Mouse (Mus musculus) forebrain, embryonic 12.5 days (tissue): Measurements from ENCODE around the gene Olfr201. TPM values are rescaled to one million over a fixed set of nuclear protein-coding genes. Genes with fewer than 3 reads are reported as not detected.

ENCODE experiments used
- polyA plus RNA-seq: library from polyadenylated mRNA; unstranded; fragments of >200 nt; fragmentation: Nextera tagmentation; extraction: Ambion mirVana; gene quantifications from 2 replicates; pipeline ENCODE4 v1.2.1, GENCODE M21; 2016

Olfr201 gene
- polyA plus RNA-seq, 1 experiment from 2014 or later, result not detected

Other genes with a start within 250 kb of the Olfr201 start
- gene Olfr186, start 242.3 kb downstream of the Olfr201 start, polyA plus RNA-seq, result not detected in 2 replicates
- gene Olfr187, start 232.9 kb downstream of the Olfr201 start, polyA plus RNA-seq, result not detected in 2 replicates
- not detected in 2 replicates for gene Olfr190, start 194.6 kb downstream of the Olfr201 start, polyA plus RNA-seq
- gene Olfr191, start 182.8 kb downstream of the Olfr201 start, polyA plus RNA-seq, result not detected in 2 replicates
- gene Olfr193, start 160.8 kb downstream of the Olfr201 start, polyA plus RNA-seq, result not detected in 2 replicates
- gene Olfr194, start 151.6 kb downstream of the Olfr201 start, polyA plus RNA-seq, result not detected in 2 replicates
- gene Olfr195, start 125.6 kb downstream of the Olfr201 start, polyA plus RNA-seq, result not detected in 2 replicates
- gene Olfr196, start 102.2 kb downstream of the Olfr201 start, polyA plus RNA-seq, result not detected in 2 replicates
- not detected in 2 replicates for gene Olfr198, start 69.1 kb downstream of the Olfr201 start, polyA plus RNA-seq
- not detected in 2 replicates for gene Olfr199, start 52.9 kb downstream of the Olfr201 start, polyA plus RNA-seq
- not detected in 2 replicates for gene Olfr202, start 14.2 kb upstream of the Olfr201 start, polyA plus RNA-seq
- gene Olfr203, start 26.2 kb upstream of the Olfr201 start, polyA plus RNA-seq, result not detected in 2 replicates
- gene Olfr204, start 45.6 kb upstream of the Olfr201 start, polyA plus RNA-seq, result not detected in 2 replicates
- not detected in 2 replicates for gene Olfr205, start 58.5 kb upstream of the Olfr201 start, polyA plus RNA-seq
- not detected in 2 replicates for gene Olfr206, start 76.6 kb upstream of the Olfr201 start, polyA plus RNA-seq
- gene Olfr209, start 91.4 kb upstream of the Olfr201 start, polyA plus RNA-seq, result not detected in 2 replicates
- 0.04 TPM in 1 of 2 replicates, not detected in the other for gene Gabrr3, start 134.7 kb upstream of the Olfr201 start, polyA plus RNA-seq
- 23.7 and 24.3 TPM in 2 replicates for gene Riox2, start 199.1 kb upstream of the Olfr201 start, polyA plus RNA-seq